Mouse (Mus musculus) 3134 (cell line): ENCODE measurements around the gene Tnnc2.

ENCODE experiments used
- DNase-seq: peaks from one replicate; pipeline ENCODE4 v3.0.0-alpha.2; 2011; ENCODE audit warnings: low spot score; ENCODE audit not compliant: insufficient read length; ENCODE audit errors: extremely low read depth

The Tnnc2 gene

DNA sequence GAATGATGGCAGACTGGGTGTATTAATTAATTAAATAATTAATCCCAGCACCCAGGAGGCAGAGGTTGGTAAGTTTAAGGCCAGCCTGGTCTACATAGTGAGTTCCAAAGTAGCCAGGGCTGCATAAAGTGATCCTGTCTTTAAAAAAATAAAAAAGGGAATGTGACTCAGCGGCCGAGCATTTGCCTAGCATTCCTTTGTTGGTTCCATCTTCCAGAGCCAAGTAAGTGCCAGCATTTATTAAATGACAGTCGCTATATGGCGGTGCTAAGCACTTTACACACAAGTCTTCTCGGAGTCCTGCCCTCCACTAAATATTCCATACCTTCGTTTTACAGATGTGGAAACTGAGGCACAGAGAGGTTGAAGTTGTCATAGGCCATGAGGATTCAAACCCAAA is 3.6 kb downstream of the Tnnc2 start:
- peak; percentile 50 for DNase-seq

DNA sequence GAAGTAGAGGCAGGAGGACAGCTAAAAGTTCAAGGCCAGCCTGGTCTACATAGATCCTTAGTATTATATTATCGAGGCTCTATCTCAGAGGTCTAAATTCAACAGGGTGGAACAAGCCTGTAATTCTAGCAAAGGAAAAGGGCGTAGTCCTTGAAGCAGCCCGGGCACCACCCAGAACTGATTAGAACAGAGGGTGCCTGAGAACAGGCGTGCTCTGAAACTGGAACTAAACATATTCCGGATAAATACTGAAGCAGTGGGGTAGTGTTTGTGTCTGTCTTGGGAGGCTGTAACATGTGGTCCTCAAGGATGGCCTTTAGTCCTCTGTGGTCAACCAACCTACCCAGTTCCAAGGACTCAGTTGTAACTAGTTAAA is 5.8 kb downstream of the Tnnc2 start:
- no peak for DNase-seq

DNA sequence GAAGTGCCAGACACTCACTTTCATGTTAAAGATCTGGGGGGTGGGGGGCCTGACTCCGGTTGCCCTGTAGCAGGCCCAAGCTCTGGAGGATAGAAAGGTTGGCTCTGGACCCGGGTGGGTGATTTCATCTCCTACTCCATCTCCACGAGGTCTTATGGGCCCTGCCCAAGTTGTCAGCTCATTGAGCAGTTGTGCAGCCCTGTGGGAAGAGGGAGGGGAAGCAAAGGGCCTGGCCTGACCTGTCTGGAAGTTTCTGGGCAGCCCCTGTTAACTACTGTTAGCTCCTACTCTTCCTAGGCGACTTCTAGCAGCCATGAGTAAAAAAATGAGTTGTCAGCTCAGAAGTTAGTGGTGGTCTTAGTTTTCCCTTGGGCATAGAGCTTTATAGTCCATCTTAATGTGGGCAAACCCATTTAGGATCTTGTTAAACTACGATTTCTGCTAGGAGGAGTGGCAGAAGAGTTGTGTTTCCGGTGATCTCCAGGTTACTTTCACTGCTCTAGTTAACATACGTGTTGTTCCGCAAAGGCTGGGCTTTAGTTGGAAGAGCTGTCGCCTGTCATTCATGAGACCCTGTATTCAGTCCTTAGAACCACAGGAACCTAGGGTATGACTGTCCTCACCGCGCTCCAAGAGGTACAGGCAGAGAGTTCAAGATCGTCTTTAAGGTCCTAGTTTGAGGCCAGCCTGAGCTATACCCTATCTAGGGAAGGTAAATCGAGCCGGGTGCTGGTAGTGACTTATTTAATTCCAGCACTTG is 6.4 kb downstream of the Tnnc2 start:
- no peak for DNase-seq

DNA sequence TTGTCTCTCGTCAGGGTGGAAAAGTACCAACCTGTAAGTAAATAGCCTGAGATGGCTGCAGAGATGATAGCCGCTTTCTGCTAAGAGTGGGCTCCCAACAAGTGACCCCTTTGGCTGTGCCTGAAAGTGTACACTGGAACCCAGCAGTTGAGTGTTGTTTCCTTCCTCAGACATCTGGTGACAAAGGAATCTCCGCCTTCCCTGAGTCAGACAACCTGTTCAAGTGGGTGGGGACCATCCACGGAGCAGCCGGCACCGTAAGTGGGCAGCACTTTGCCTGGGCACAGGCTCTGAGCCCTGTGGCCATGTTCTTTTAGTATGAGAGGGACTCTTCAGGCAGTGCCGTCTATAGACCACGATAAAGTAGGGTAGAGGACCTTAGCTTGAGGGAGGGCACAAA is 8.6 kb downstream of the Tnnc2 start:
- no peak for DNase-seq

DNA sequence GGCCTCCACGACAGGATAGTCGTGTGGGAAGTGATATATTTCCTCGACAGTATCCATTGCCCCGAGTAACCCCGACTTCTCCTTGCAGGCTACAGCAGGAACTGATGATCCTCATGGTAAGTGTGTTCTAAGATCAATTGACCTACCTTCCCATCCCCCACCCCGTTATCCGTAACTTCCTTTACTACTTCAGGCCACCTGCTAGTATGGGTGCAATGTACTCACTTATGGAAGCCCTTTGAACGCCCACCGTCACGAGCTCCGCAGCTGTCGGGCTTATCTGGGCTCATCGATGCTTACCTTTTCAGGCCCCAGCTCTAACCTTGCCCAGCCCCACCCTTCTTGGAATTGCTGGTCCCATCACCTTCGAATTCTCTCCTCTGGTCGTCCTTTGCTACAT is 9.5 kb downstream of the Tnnc2 start:
- DNase-seq = no peak

DNA sequence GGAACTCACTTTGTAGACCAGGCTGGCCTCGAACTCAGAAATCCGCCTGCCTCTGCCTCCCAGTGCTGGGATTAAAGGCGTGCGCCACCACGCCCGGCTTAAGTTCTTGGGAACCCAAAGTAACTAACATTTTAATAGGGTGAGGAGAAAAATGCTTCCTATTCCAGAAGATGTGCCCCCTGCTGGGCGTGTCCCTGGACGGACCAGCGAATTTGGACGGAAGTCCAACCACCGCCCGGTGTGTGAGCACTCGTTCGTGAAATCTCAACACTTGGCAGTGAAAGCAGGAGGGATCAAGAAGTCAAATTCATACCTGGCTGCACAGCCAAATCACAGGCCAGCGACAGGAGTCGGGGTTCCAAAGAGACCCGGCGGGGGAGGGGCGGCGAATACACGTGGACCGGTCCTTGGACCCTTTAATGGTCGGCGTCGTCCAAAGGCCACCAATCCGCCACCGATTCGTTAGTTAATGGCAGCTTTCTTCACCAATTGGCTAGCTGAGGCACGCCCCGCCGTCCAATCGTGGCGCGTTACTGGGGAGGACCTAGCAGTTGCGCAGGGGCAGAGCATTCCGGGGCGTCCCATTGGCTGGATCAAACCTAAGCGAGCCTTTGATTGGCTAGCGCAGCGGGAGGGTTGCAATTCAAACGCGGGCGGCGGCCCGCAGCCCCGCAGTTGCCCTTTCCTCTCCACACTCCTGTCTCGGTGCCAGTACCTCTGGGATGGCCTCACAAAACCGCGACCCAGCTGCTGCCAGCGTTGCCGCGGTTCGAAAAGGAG is 10.3 kb downstream of the Tnnc2 start, which contains the start of gene Ube2c:
Ube2c (plus strand) TSS at position 641 of the 780 bp plus-strand sequence.
- DNase-seq = peak; percentile 98

DNA sequence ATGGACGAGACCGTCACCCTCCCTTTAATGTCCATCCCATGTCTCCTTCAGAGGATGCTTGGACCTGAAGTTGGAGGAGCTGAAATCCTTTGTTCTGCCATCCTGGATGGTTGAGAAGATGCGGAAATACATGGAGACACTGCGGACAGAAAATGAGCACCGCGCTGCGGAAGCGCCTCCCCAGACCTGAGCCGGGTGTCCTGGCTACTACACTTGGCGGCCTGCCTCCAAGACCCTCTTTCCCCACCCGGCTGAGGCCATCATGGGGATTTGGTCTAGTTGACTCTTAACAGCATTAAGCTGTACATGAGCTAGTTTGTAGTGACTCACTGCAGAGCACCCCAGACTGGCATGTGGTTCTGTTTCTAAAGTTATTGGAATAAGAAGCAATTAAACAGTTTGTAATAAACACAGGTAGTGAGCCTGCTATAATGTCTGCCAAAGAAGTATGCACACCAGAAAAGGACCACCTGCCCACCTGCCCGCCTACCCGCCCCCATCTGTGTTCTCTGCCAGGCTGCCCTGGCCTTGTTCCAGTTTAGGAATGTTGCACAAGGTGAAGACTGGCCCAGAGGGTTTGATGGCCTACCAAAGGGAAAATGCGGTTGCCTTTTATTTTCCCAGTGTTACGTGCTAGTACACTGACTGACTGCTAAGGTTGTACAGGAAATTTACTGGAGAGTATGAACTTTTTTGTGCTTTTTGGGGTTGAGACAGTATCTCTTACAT is 11.8 kb downstream of the Tnnc2 start:
- DNase-seq = peak; percentile 32

DNA sequence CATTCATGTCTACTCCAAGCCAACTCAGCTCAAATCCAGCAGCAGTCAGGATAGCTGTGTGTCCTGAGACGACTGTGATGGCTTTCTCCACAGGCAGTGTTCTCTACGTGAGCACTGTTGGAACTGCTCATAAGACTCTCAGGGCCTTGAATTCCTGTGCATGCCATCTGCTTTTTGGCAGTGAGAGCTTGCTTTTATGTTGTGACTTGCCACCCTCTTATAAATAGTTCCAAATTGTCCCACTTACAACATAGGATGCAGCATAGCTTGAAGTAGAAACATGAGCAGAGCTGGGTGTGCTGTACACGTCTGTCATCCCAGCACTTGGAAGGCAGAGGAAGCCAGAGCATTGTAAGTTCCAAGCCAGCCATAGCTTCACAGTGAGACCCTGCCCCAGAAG is 13.9 kb downstream of the Tnnc2 start:
- DNase-seq = no peak

DNA sequence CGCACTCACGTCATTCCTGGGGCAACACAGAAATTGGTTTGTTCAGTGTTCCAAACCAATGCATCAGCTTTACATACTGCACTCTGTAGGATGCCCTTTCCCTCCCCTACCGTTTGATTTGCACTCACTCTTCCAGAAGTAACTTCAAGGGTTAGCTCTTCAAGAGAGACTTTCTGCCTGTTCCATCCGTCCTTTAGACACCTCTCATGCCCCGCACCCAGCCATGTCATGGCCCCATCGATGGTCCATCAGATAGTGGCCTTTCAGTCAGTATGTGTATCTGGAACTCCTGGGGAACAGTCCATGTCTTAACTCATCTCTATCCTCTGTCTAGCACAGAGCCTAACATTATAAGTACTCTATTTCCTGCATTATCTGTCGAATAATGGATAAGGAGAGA is 17.2 kb downstream of the Tnnc2 start:
- DNase-seq = no peak

DNA sequence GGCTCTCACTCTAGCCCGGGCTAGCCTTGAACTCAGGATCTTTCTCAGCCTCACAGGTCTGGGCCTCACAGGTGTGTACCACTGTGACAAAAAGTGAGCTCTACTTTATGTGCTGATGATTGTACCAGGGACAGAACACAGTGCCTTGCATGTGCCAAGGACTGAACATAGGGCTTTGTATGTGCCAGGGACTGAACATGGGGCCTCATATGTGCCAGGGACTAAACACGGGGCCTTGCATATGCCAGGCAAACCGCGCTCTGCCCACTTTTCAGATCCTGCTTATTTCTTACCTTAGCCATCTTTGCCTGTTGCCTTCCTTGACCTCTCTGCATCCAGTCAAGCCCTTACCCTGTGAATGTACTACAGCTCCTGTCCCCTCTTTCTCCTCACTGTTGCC is 17.8 kb downstream of the Tnnc2 start:
- DNase-seq = no peak

DNA sequence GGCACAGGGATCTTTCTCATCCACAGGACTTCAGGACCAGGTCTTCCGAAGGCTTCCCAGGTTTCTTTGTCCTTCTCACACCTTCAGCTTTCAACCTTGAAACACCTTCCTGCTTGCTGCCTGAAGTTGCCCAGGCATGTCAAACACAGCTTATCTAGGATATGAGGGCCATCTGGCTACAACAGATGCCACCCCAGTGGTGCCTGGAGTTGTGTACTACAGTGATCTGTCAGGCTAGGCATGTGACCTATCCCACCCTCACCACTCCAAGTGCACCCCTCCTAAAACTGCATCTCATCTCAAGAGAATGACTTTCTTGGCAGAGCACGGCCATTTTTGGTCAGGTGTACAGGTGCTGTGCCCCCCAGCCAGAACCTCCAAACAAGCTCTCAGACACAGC is 18.3 kb downstream of the Tnnc2 start:
- no peak for DNase-seq

DNA sequence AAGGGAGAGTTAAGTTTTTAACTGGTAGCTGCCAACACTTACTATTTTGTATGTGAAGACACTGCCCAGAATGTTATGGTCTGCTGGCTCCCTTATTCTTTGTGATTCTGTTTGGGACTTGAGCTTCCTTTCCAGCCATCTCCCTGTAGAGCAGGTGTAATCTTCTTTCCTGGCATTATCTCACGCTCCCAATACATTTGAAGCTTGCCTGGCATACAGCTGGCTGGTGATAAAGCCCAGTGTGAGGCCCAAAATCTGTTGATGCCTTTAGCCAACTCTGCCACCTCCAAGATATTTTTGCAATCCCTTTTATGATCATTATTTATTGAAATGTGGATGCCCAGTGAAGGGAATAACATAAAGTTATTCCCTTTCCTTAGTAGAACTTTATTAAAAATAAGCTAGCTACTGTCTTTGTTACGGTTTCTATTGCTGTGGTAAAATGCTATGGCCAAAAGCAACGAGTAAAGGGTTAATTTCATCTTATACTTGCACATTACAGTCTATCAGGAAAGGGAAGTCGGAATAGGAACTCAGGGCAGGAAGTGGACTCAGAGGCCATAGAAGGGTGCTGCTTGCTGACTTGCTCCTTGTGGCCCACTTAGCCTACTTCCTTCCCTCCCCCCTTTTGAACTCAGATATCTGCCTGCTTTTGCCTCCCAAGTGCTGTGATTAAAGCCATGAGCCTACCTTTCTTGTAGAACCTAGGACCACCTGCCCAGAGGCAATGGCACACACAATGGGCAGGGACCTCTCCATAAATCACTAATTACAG is 19.5 kb downstream of the Tnnc2 start:
- no peak for DNase-seq

DNA sequence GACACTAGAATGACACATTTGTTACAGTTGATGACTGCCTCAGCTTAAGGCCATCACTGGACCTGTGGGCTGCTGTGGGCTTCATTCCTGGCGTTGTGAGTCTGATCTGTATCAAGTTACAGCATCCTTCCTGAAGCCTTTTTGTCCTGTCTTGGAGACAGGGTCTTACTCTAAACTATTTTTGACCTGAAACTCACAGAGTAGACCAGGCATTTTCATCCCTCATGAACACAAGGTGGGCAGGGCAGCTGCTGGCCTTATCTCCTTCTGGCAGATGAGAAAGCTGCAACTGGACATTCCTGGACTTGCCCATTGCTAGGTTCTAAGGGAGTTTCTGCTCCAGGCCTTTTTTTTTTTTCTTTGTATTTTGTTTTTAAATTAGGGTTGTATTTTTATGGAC is 21.1 kb downstream of the Tnnc2 start:
- no peak for DNase-seq

DNA sequence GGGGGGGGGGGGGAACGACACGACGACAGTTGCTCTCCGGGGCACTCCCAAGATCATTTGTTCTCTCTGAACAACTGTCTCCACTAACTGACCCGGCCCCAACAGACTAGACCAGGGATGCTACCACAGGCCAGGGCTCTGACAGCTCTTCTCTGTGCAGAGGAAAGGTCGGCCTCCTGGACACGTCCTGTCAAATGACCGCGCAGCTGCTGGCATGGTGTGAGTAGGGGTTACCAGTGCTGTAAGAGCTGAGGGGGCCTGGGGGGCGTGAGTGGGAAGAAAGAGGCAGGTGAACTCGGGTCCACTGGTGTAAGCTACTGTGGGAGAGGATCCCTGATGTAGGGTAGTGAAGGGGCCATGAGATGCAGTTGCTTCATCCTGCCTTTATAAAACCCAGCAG is 21.9 kb downstream of the Tnnc2 start:
- DNase-seq = no peak

DNA sequence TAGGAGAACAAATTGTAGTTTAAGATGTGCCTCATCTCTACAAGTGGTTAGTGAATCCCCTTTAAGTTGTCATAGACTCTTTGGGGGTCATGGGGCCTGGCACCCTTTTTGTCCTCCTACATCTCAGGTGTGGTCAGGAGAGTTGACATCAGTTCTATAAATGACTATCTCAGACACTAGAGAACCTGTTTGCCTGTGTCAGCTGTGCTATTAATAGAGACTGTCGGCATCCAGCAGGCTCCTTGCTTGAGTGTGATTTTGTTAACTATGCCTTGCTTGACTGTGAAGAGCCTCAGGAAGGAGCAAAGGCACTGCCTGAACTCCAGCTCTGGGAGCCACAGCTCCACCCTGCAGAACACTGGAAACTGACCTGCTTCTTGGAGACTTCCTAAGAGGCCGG is 25.0 kb downstream of the Tnnc2 start:
- DNase-seq = no peak

DNA sequence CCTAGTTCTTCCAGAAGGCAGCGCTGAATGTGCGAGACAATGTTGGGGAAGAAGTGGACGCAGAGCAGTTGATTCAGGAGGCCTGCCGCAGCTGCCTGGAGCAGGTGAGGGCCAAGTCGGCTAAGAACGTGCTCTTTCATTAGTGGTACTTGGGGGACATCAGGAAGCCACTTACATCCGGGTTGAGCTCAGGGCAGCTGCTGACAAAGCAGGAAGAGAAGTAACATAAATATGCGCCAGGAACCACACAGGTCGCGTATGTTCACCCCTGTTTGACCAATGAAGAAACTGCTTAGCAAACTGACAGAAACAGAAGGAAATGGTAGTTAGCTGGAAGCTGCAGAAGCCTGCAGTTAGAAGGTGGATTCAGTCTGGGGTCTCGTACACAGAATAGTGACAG is 25.7 kb downstream of the Tnnc2 start:
- DNase-seq = no peak

DNA sequence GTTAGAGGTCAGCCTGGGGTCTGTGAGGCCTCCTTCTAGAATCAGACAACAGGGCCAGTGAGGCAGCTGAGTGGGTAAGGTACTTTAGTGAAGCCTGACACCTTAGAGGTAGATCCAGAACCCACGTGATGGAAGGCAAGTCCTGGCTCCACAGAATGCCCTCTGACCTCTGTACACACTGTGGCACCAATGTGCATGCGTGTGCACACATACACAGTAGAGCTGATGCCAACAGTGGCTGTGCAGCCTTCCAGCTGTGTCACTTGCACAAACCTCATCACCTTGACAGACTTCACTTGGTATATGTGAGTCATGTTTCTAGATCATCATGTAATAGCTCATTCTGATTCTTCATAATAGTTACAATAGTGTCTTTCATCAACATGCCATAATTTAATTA is 27.3 kb downstream of the Tnnc2 start:
- no peak for DNase-seq

DNA sequence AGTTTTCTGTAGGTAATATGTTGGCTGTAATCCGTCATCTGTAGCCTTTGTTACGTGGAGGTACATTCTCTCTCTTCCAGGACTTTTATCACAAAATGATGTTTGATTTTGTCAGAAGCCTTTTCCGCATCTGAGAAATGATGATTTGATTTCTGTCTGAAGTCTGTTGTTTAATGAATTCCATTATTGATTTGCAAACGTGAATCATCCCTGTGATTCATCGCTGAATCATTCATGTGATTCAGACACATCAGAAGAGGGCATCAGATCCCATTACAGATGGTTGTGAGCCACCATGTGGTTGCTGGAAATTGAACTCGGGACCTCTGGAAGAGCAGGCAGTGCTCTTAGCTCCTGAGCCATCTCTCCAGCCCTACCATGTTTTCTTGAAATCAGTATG is 30.8 kb downstream of the Tnnc2 start:
- DNase-seq = peak; percentile 48

DNA sequence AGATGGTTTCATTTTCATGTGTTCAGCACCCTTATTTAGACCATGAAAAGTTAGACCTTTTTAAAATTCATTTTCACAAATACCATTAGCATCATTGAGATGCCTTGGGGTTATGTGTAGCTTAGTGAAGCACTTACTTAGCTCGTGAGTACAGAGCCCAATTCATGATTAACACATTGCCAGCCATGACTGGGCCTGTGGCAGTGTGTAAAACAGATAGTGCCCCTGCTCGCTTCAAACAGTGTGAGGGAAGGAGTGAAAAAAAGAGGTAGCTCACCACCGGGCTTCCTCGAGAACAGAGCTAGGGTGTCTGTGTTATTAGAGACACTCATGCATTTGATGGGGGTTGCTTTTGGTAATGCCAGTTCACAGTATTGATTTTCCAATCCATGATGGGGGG is 31.6 kb downstream of the Tnnc2 start:
- no peak for DNase-seq

DNA sequence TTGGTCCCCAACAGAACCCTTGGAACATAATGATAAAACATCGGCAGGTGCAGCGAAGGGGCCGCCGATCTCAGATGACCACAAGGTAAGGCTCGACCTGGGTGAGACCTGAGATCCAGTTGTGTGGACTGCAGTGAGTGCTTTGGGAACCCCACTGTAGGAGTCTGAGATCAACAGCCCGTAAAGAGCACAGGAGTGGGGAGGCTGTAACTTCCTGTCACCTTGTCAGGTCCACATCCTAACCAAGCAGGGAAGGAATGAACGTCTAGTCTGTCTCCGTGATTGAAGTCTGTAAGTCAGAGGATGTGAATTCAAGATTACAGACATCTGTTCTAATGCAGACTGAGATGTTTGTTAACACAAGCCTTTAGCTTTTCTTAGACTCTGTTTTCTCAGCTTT is 33.1 kb downstream of the Tnnc2 start:
- no peak for DNase-seq
